Comparison of ENCODE assay signal across 20 mouse cellular contexts in the genomic region with DNA sequence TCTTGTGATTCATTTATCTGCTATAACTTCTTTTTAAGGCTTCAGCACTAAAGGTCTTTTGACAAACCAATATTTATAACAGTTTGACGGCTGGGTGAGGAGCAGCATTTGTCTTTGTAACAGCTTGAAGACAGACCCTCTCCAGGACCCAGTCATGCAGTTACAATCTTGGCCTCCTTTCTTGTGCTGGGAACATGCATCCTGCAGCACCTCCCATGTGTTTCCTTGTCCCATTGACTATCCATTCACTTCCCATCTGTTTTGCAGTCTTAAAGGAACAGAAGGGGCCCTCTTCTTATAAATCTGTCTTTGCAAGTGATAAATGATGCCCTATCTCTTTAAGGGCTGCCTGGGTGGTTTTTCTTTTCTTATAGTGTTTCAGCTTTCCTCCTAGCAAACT.
DNase-seq lines count a peak whose midpoint lies in the region; ATAC-seq and TF ChIP-seq lines count a peak whose summit lies in the region.
"Had no signal": no experiment of that assay in that cellular context is flagged by ENCODE, and none has a peak within 500 bp of the region (broad histone marks: within the 10 kb centered on the region; RNA-seq: fewer than 3 reads in every experiment).

No protein-coding gene starts in this region.

- no peak overlapping the region for H3K4me3 ChIP-seq in hindbrain, postnatal 0 days (ENCODE audit: low read length)
- H3K4me3 ChIP-seq in hindbrain, embryonic 14.5 days (replicated peaks; ENCODE audit: low read length) = no peak overlapping the region
- H3K4me3 ChIP-seq in neural tube, embryonic 11.5 days (ENCODE audit: low read depth, low read length) = no peak overlapping the region
- H3K4me3 ChIP-seq in neural tube, embryonic 15.5 days (replicated peaks) = no peak overlapping the region
- H3K4me3 ChIP-seq: embryonic facial prominence, embryonic 10.5 days; heart, adult 2 months had no signal

- no peaks in the 10 kb centered on the region for H3K4me1 ChIP-seq in hindbrain, postnatal 0 days (ENCODE audit: insufficient read depth, low read length)
- H3K4me1 ChIP-seq in hindbrain, embryonic 14.5 days (replicated peaks; ENCODE audit: control insufficient read depth, insufficient read depth, low read length) = no peaks in the 10 kb centered on the region
- H3K4me1 ChIP-seq in neural tube, embryonic 11.5 days (ENCODE audit: control insufficient read depth, insufficient read depth, low read length) = peaks cover 4% of the 10 kb centered on the region; the same call in 1 of the 2 replicates
- H3K4me1 ChIP-seq in neural tube, embryonic 15.5 days = no peaks in the 10 kb centered on the region
- H3K4me1 ChIP-seq: embryonic facial prominence, embryonic 10.5 days had no signal

- no peak overlapping the region for H3K4me2 ChIP-seq in hindbrain, postnatal 0 days (ENCODE audit: low read depth, low read length)
- H3K4me2 ChIP-seq in hindbrain, embryonic 14.5 days (replicated peaks) = no peak overlapping the region
- H3K4me2 ChIP-seq in neural tube, embryonic 11.5 days (ENCODE audit: low read depth) = no peak overlapping the region
- no peak overlapping the region for H3K4me2 ChIP-seq in neural tube, embryonic 15.5 days
- H3K4me2 ChIP-seq: midbrain, embryonic 11.5 days had no signal

- peak; percentile 55 for DNase-seq in embryo, embryonic 10 days (ENCODE audit: low spot score)
- DNase-seq in embryo, embryonic 9.5 days (ENCODE audit: extremely low spot score) = no peak
- DNase-seq in hindbrain, postnatal 0 days (ENCODE audit: low spot score) = peak; percentile 73
- no peak for DNase-seq in hindbrain, embryonic 14.5 days (ENCODE audit: low spot score)
- no peak for DNase-seq in neural tube, embryonic 11.5 days (ENCODE audit: low spot score)
- peak; percentile 64 for DNase-seq in retina, embryonic 14.5 days (ENCODE audit: low spot score)
- no peak for DNase-seq in spleen, adult 12 weeks (ENCODE audit: low spot score)
- DNase-seq: adrenal gland, postnatal 14 days; cerebellum, adult 9-11 months; gastrocnemius, postnatal 14 days; heart, adult 2 months; kidney, adult 11 months; kidney, postnatal 10 days; thymus, adult 2 months had no signal

- TF ChIP-seq CTCF in hindbrain, postnatal 0 days (IDR thresholded peaks at IDR 0.05; ENCODE audit: low read depth) = no peak

- H3K36me3 ChIP-seq in hindbrain, postnatal 0 days (ENCODE audit: insufficient read depth, low read length) = peaks cover 10% of the 10 kb centered on the region; the same call in 1 of the 2 replicates
- peaks cover 35% of the 10 kb centered on the region for H3K36me3 ChIP-seq in hindbrain, embryonic 14.5 days (replicated peaks; ENCODE audit: control insufficient read depth, insufficient read depth)
- no peaks in the 10 kb centered on the region for H3K36me3 ChIP-seq in neural tube, embryonic 11.5 days (ENCODE audit: control insufficient read depth, insufficient read depth, low read length)
- peaks cover 20% of the 10 kb centered on the region for H3K36me3 ChIP-seq in neural tube, embryonic 15.5 days

- no peak overlapping the region for H3K9ac ChIP-seq in hindbrain, postnatal 0 days (replicated peaks; ENCODE audit: low read length)
- no peak overlapping the region for H3K9ac ChIP-seq in hindbrain, embryonic 14.5 days
- no peak overlapping the region for H3K9ac ChIP-seq in neural tube, embryonic 11.5 days (ENCODE audit: low read length)
- no peak overlapping the region for H3K9ac ChIP-seq in neural tube, embryonic 15.5 days (replicated peaks)

- ATAC-seq in hindbrain, postnatal 0 days = peak; percentile 80
- no peak for ATAC-seq in hindbrain, embryonic 14.5 days (ENCODE audit: low FRiP score)
- ATAC-seq in neural tube, embryonic 11.5 days (ENCODE audit: insufficient read depth, low FRiP score, low TSS enrichment) = peak; percentile 35; the same call in 1 of the 2 replicates
- no peak for ATAC-seq in neural tube, embryonic 15.5 days (ENCODE audit: low FRiP score)
- ATAC-seq: CD4-positive, CD25-positive, alpha-beta regulatory T cell, adult 4 months had no signal

- H3K27me3 ChIP-seq in hindbrain, postnatal 0 days (ENCODE audit: insufficient read depth, low read length) = no peaks in the 10 kb centered on the region
- no peaks in the 10 kb centered on the region for H3K27me3 ChIP-seq in hindbrain, embryonic 14.5 days (ENCODE audit: control insufficient read depth, insufficient read depth, low read length)
- H3K27me3 ChIP-seq in neural tube, embryonic 11.5 days (ENCODE audit: control insufficient read depth, insufficient read depth, low read length) = peaks cover 15% of the 10 kb centered on the region; the same call in 1 of the 2 replicates
- peaks cover 17% of the 10 kb centered on the region; the same call in 1 of the 2 replicates for H3K27me3 ChIP-seq in neural tube, embryonic 15.5 days (replicated peaks)

- no peaks in the 10 kb centered on the region for H3K9me3 ChIP-seq in hindbrain, postnatal 0 days (ENCODE audit: low read length)
- H3K9me3 ChIP-seq in hindbrain, embryonic 14.5 days (ENCODE audit: control insufficient read depth, low read length) = no peaks in the 10 kb centered on the region
- no peaks in the 10 kb centered on the region for H3K9me3 ChIP-seq in neural tube, embryonic 11.5 days (ENCODE audit: control insufficient read depth, low read length)
- H3K9me3 ChIP-seq in neural tube, embryonic 15.5 days (replicated peaks) = no peaks in the 10 kb centered on the region
- H3K9me3 ChIP-seq: embryonic facial prominence, embryonic 10.5 days had no signal

- no peak overlapping the region for H3K27ac ChIP-seq in hindbrain, postnatal 0 days
- no peak overlapping the region for H3K27ac ChIP-seq in hindbrain, embryonic 14.5 days
- H3K27ac ChIP-seq in neural tube, embryonic 11.5 days (ENCODE audit: low read depth, low read length) = no peak overlapping the region
- H3K27ac ChIP-seq in neural tube, embryonic 15.5 days (replicated peaks) = no peak overlapping the region
- H3K27ac ChIP-seq: embryonic facial prominence, embryonic 10.5 days; heart, adult 2 months; macrophage; stomach, postnatal 0 days had no signal

- 18% methylated on average over 1 of the region's 1 CpGs for WGBS in hindbrain, postnatal 0 days
- WGBS in hindbrain, embryonic 14.5 days = 26% methylated on average over 1 of the region's 1 CpGs
- WGBS in neural tube, embryonic 11.5 days = 5% methylated on average over 1 of the region's 1 CpGs
- 9% methylated on average over 1 of the region's 1 CpGs for WGBS in neural tube, embryonic 15.5 days

Comparison
In these comparisons a context has a peak if more than half of its experiments do, and no peak if none do; other contexts are left out.
1. DNase-seq: peak in embryo, embryonic 10 days (single experiment), hindbrain, postnatal 0 days (single experiment) and retina, embryonic 14.5 days (single experiment); none in embryo, embryonic 9.5 days (single experiment), hindbrain, embryonic 14.5 days (single experiment), neural tube, embryonic 11.5 days (single experiment) and spleen, adult 12 weeks (single experiment).
2. ATAC-seq: peak in hindbrain, postnatal 0 days (single experiment) and neural tube, embryonic 11.5 days (single experiment); none in hindbrain, embryonic 14.5 days (single experiment) and neural tube, embryonic 15.5 days (single experiment).